Mouse (Mus musculus) liver, embryonic 13.5 days (tissue): ENCODE data around the gene Chn2. TPM values are rescaled to one million over a fixed set of nuclear protein-coding genes. Genes with fewer than 3 reads are reported as not detected.

ENCODE experiments used
- ATAC-seq: fragments of 200-750 bp; cut with Nextera tagmentation; 2 replicates; pipeline ENCODE4 v1.8.0; 2017; ENCODE audit warnings: low read depth, mild to moderate bottlenecking, moderate number of reproducible peaks, moderate library complexity
- DNase-seq: peaks from one replicate; pipeline ENCODE4 v3.0.0; 2022
- H3K27ac ChIP-seq: fragments of 300-500 bp; sonication (generic); 2 replicates; pipeline ENCODE4 v1.5.1; 2015; ENCODE audit warnings: moderate library complexity, mild to moderate bottlenecking, inconsistent platforms
- H3K27me3 ChIP-seq: fragments of 300-500 bp; sonication (generic); 2 replicates; pipeline ENCODE4 v1.6.1; 2015; ENCODE audit warnings: mild to moderate bottlenecking, inconsistent platforms
- H3K36me3 ChIP-seq: fragments of 300-500 bp; sonication (generic); 2 replicates; pipeline ENCODE4 v1.6.1; 2015; ENCODE audit warnings: mild to moderate bottlenecking, inconsistent platforms
- H3K4me1 ChIP-seq: fragments of 300-500 bp; sonication (generic); replicated peaks from 2 replicates; pipeline ENCODE4 v1.6.1; 2015; ENCODE audit warnings: inconsistent platforms
- H3K4me2 ChIP-seq: fragments of 300-500 bp; sonication (generic); 2 replicates; pipeline ENCODE4 v1.6.1; 2015; ENCODE audit warnings: inconsistent platforms, mild to moderate bottlenecking, moderate library complexity
- H3K4me3 ChIP-seq: fragments of 300-500 bp; sonication (generic); replicated peaks from 2 replicates; pipeline ENCODE4 v1.5.1; 2015; ENCODE audit warnings: mild to moderate bottlenecking, inconsistent platforms
- H3K9ac ChIP-seq: fragments of 300-500 bp; sonication (generic); 2 replicates; pipeline ENCODE4 v1.6.1; 2015; ENCODE audit warnings: mild to moderate bottlenecking, inconsistent platforms
- H3K9me3 ChIP-seq: fragments of 300-500 bp; sonication (generic); replicated peaks from 2 replicates; pipeline ENCODE4 v1.6.1; 2016; ENCODE audit warnings: inconsistent platforms
- WGBS: fragments of 180-500 bp; shearing (Covaris S2); methylation state at CpG from one replicate; pipeline ENCODE4 v1.1.7; 2015; ENCODE audit not compliant: insufficient replicate concordance; 5-methylcytosine and 5-hydroxymethylcytosine counted together
- polyA plus RNA-seq: library from polyadenylated mRNA; unstranded; fragments of >200 nt; fragmentation: Nextera tagmentation; extraction: Ambion mirVana; gene quantifications from 2 replicates; pipeline ENCODE4 v1.2.1, GENCODE M21; 2015

Chn2 gene
- polyA plus RNA-seq, 1 experiment from 2014 or later, result 3.3 TPM

- H3K36me3 ChIP-seq, result no peaks in the 10 kb centered on the region
- no peaks in the 10 kb centered on the region for H3K9me3 ChIP-seq
- WGBS, result 39% methylated on average over 4 of the region's 4 CpGs
- ATAC-seq, result no peak
- H3K4me1 ChIP-seq, result no peaks in the 10 kb centered on the region
- no peak overlapping the region for H3K4me2 ChIP-seq
- H3K27me3 ChIP-seq, result no peaks in the 10 kb centered on the region
- no peak overlapping the region for H3K4me3 ChIP-seq
- no peak overlapping the region for H3K27ac ChIP-seq
- no peak for DNase-seq
- H3K9ac ChIP-seq, result no peak overlapping the region
These were observed 186.0 kb downstream of the Chn2 start for GRCm38 (mm10) chr6:54225327-54225726.

- no peak overlapping the region for H3K27ac ChIP-seq
- H3K36me3 ChIP-seq, result no peaks in the 10 kb centered on the region
- H3K4me3 ChIP-seq, result no peak overlapping the region
- no peaks in the 10 kb centered on the region for H3K27me3 ChIP-seq
- no peaks in the 10 kb centered on the region for H3K4me1 ChIP-seq
- 70% methylated on average over 3 of the region's 3 CpGs for WGBS
- ATAC-seq, result peak; percentile 57; the same call in 1 of the 2 replicates
- DNase-seq, result no peak
- no peak overlapping the region for H3K4me2 ChIP-seq
- no peak overlapping the region for H3K9ac ChIP-seq
- no peaks in the 10 kb centered on the region for H3K9me3 ChIP-seq
These were observed 187.7 kb downstream of the Chn2 start for GRCm38 (mm10) chr6:54227061-54227460.

GRCm38 (mm10) chr6:54228421-54228820, 189.1 kb downstream of the Chn2 start:
- no peak overlapping the region for H3K4me3 ChIP-seq
- no peak overlapping the region for H3K9ac ChIP-seq
- H3K4me2 ChIP-seq, result no peak overlapping the region
- H3K9me3 ChIP-seq, result no peaks in the 10 kb centered on the region
- no peaks in the 10 kb centered on the region for H3K4me1 ChIP-seq
- no peaks in the 10 kb centered on the region for H3K36me3 ChIP-seq
- DNase-seq, result no peak
- H3K27me3 ChIP-seq, result no peaks in the 10 kb centered on the region
- WGBS, result 66% methylated on average over 9 of the region's 9 CpGs
- H3K27ac ChIP-seq, result no peak overlapping the region
- ATAC-seq, result no peak

GRCm38 (mm10) chr6:54228874-54229273, 189.5 kb downstream of the Chn2 start:
- no peaks in the 10 kb centered on the region for H3K4me1 ChIP-seq
- no peak overlapping the region for H3K9ac ChIP-seq
- H3K4me2 ChIP-seq, result no peak overlapping the region
- 8% methylated on average over 2 of the region's 2 CpGs for WGBS
- no peaks in the 10 kb centered on the region for H3K9me3 ChIP-seq
- H3K27me3 ChIP-seq, result no peaks in the 10 kb centered on the region
- DNase-seq (no peak), ATAC-seq (no peak)
- no peaks in the 10 kb centered on the region for H3K36me3 ChIP-seq
- no peak overlapping the region for H3K27ac ChIP-seq
- H3K4me3 ChIP-seq, result no peak overlapping the region

GRCm38 (mm10) chr6:54231769-54232558, 192.6 kb downstream of the Chn2 start:
- no peak overlapping the region for H3K4me2 ChIP-seq
- no peaks in the 10 kb centered on the region for H3K36me3 ChIP-seq
- 58% methylated on average over 13 of the region's 13 CpGs for WGBS
- no peak overlapping the region for H3K4me3 ChIP-seq
- DNase-seq, result no peak
- no peak overlapping the region for H3K27ac ChIP-seq
- no peaks in the 10 kb centered on the region for H3K4me1 ChIP-seq
- ATAC-seq, result no peak
- H3K27me3 ChIP-seq, result no peaks in the 10 kb centered on the region
- no peaks in the 10 kb centered on the region for H3K9me3 ChIP-seq
- no peak overlapping the region for H3K9ac ChIP-seq

GRCm38 (mm10) chr6:54236441-54236840, 197.1 kb downstream of the Chn2 start:
- Histone ChIP-seq H3K27me3 (no peaks in the 10 kb centered on the region), H3K27ac (no peak overlapping the region), H3K4me1 (no peaks in the 10 kb centered on the region), H3K36me3 (no peaks in the 10 kb centered on the region), H3K4me2 (no peak overlapping the region), H3K9ac (no peak overlapping the region), H3K4me3 (no peak overlapping the region), H3K9me3 (no peaks in the 10 kb centered on the region)
- 77% methylated on average over 9 of the region's 9 CpGs for WGBS
- no peak for ATAC-seq
- DNase-seq, result no peak

GRCm38 (mm10) chr6:54241761-54242160, 202.4 kb downstream of the Chn2 start:
- Histone ChIP-seq H3K4me3 (no peak overlapping the region), H3K4me1 (0 out of 2 replicates have a peak, but pooled peaks cover 4% of the 10 kb centered on the region), H3K27me3 (no peaks in the 10 kb centered on the region), H3K9ac (no peak overlapping the region), H3K36me3 (no peaks in the 10 kb centered on the region), H3K27ac (no peak overlapping the region), H3K9me3 (no peaks in the 10 kb centered on the region), H3K4me2 (no peak overlapping the region)
- WGBS, result 62% methylated on average over 5 of the region's 5 CpGs
- ATAC-seq (no peak), DNase-seq (no peak)

- H3K27me3 ChIP-seq, result no peaks in the 10 kb centered on the region
- no peak for DNase-seq
- no peak overlapping the region for H3K4me3 ChIP-seq
- H3K9ac ChIP-seq, result no peak overlapping the region
- ATAC-seq, result no peak
- WGBS, result 61% methylated on average over 9 of the region's 9 CpGs
- no peaks in the 10 kb centered on the region for H3K36me3 ChIP-seq
- H3K27ac ChIP-seq, result no peak overlapping the region
- H3K4me2 ChIP-seq, result no peak overlapping the region
- 0 out of 2 replicates have a peak, but pooled peaks cover 4% of the 10 kb centered on the region for H3K4me1 ChIP-seq
- no peaks in the 10 kb centered on the region for H3K9me3 ChIP-seq
These were observed 202.9 kb downstream of the Chn2 start for GRCm38 (mm10) chr6:54242286-54242685.

GRCm38 (mm10) chr6:54248354-54249252, 209.2 kb downstream of the Chn2 start:
- no peak overlapping the region for H3K4me2 ChIP-seq
- no peak for ATAC-seq
- WGBS, result 67% methylated on average over 8 of the region's 8 CpGs
- no peaks in the 10 kb centered on the region for H3K9me3 ChIP-seq
- H3K4me1 ChIP-seq, result no peaks in the 10 kb centered on the region; the same call in 1 of the 2 replicates
- H3K27ac ChIP-seq, result no peak overlapping the region
- H3K36me3 ChIP-seq, result no peaks in the 10 kb centered on the region
- H3K4me3 ChIP-seq, result no peak overlapping the region
- no peak for DNase-seq
- H3K9ac ChIP-seq, result no peak overlapping the region
- no peaks in the 10 kb centered on the region for H3K27me3 ChIP-seq

GRCm38 (mm10) chr6:54251401-54252191, 212.2 kb downstream of the Chn2 start:
- no peaks in the 10 kb centered on the region for H3K36me3 ChIP-seq
- H3K9ac ChIP-seq, result no peak overlapping the region
- H3K4me3 ChIP-seq, result no peak overlapping the region
- DNase-seq (no peak), ATAC-seq (peak; percentile 56)
- H3K27ac ChIP-seq, result peak overlapping the region; percentile 70
- WGBS, result 58% methylated on average over 17 of the region's 17 CpGs
- H3K4me1 ChIP-seq, result no peaks in the 10 kb centered on the region; the same call in 1 of the 2 replicates
- no peak overlapping the region for H3K4me2 ChIP-seq
- H3K27me3 ChIP-seq, result no peaks in the 10 kb centered on the region
- no peaks in the 10 kb centered on the region for H3K9me3 ChIP-seq

GRCm38 (mm10) chr6:54253206-54253605, 213.9 kb downstream of the Chn2 start:
- Histone ChIP-seq H3K36me3 (no peaks in the 10 kb centered on the region), H3K4me2 (no peak overlapping the region), H3K4me1 (no peaks in the 10 kb centered on the region; the same call in 1 of the 2 replicates), H3K4me3 (no peak overlapping the region), H3K27me3 (no peaks in the 10 kb centered on the region), H3K9me3 (no peaks in the 10 kb centered on the region), H3K27ac (no peak overlapping the region), H3K9ac (no peak overlapping the region)
- ATAC-seq (no peak), DNase-seq (peak; percentile 11)
- 56% methylated on average over 5 of the region's 5 CpGs for WGBS
